Mouse (Mus musculus): ENCODE measurements around the gene Strip2.

DNA sequence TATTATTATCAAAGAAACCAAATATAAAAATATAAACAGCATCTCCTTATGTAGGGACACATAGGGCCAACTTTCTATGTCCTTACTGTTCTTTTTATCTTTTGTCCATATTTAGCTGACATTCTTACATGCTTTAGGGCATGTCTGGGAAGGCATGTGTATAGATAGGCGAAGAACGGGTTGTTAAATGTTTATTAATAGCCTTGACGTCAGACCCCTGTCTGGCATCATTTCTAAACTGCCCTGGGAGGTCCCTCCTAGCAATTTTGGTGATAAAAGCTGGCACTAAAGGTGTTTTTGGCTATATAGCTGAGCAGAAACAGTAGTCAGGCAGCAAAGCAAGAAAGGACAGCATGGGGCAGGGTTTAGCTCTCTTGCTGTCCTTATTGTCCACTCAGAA lies 12.5 kb upstream of the Strip2 start:
- TF ChIP-seq CTCF (IDR thresholded peaks at IDR 0.05; ENCODE audit: low read depth) (no peak), EP300 (IDR thresholded peaks at IDR 0.05; ENCODE audit: low read depth) (peak; percentile 87)
